8 mouse cellular contexts compared by ENCODE assay signal in the genomic region with DNA sequence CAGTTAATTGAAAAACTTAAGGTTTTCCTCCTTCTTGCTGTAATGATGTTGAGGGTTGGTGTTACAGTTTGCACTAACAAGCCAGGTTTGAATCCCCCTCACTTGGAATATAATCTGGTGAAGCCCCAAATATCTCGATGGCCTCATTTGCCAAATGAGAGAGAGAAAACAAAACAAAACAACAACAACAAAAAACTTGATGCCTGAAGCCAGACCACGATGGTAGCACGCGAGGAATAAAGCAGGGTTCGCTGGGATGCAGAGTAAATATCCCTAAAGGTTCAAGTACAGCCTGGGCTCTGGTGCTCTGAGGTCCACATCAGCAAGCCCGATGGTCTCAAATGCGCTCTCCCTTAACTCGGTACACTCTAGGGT. TPM values are rescaled to one million over a fixed set of nuclear protein-coding genes. Genes with fewer than 3 reads are reported as not detected.
DNase-seq lines count a peak whose midpoint lies in the region; ATAC-seq and TF ChIP-seq lines count a peak whose summit lies in the region.

No protein-coding gene starts in this region.

- ATAC-seq in heart, postnatal 0 days (ENCODE audit: insufficient read depth, low read depth): no peak
- ATAC-seq in hindbrain, embryonic 15.5 days (ENCODE audit: low FRiP score, low read depth): no peak
- ATAC-seq in midbrain, embryonic 15.5 days (replicated peaks): no peak

- H3K4me2 ChIP-seq in heart, postnatal 0 days (ENCODE audit: low read depth, low read length): peak overlapping the region; percentile 73
- peak overlapping the region; percentile 94 for H3K4me2 ChIP-seq in hindbrain, embryonic 15.5 days
- peak overlapping the region; percentile 95 for H3K4me2 ChIP-seq in midbrain, embryonic 15.5 days

- peak overlapping the region; percentile 55 for H3K4me3 ChIP-seq in heart, postnatal 0 days (ENCODE audit: low read depth, low read length)
- H3K4me3 ChIP-seq in bone marrow, adult 2 months (replicated peaks; ENCODE audit: control insufficient read depth, low read depth, low read length): peak overlapping the region; percentile 72
- H3K4me3 ChIP-seq in hindbrain, embryonic 15.5 days: peak overlapping the region; percentile 55
- H3K4me3 ChIP-seq in midbrain, embryonic 15.5 days: peak overlapping the region; percentile 53

- no peak for TF ChIP-seq CTCF in heart, postnatal 0 days (IDR thresholded peaks at IDR 0.05; ENCODE audit: low read depth)
- TF ChIP-seq CTCF in bone marrow, adult 2 months (IDR thresholded peaks at IDR 0.05; ENCODE audit: control insufficient read depth, insufficient read depth, low read length): no peak

- no peak for TF ChIP-seq EP300 in heart, postnatal 0 days (IDR thresholded peaks at IDR 0.05; ENCODE audit: low read depth)

- no peak for DNase-seq in heart, postnatal 0 days (ENCODE audit: low spot score)
- DNase-seq in heart, adult 11 months: no peak
- no peak for DNase-seq in cerebellum, adult 11-12 months
- DNase-seq in frontal cortex, postnatal 25 days (ENCODE audit: low spot score in 2 of 2): no peak
- DNase-seq in left cerebral cortex, postnatal 4 days: no peak

- no peaks in the 10 kb centered on the region for H3K27me3 ChIP-seq in heart, postnatal 0 days (ENCODE audit: control insufficient read depth, insufficient read depth, low read length)
- H3K27me3 ChIP-seq in hindbrain, embryonic 15.5 days: peaks cover 25% of the 10 kb centered on the region
- H3K27me3 ChIP-seq in midbrain, embryonic 15.5 days (replicated peaks): peaks cover 23% of the 10 kb centered on the region

- WGBS in heart, postnatal 0 days: 24% methylated on average over 8 of the region's 8 CpGs
- 30% methylated on average over 8 of the region's 8 CpGs for WGBS in bone marrow, adult 2 months
- WGBS in hindbrain, embryonic 15.5 days: 23% methylated on average over 8 of the region's 8 CpGs
- WGBS in midbrain, embryonic 15.5 days: 24% methylated on average over 8 of the region's 8 CpGs

- no peak overlapping the region for H3K27ac ChIP-seq in heart, postnatal 0 days (ENCODE audit: low read depth)
- no peak overlapping the region; the same call in 1 of the 2 replicates for H3K27ac ChIP-seq in bone marrow, adult 2 months (ENCODE audit: control insufficient read depth, insufficient read depth, low read depth, low read length, poor library complexity)
- no peak overlapping the region for H3K27ac ChIP-seq in hindbrain, embryonic 15.5 days (replicated peaks)
- no peak overlapping the region for H3K27ac ChIP-seq in midbrain, embryonic 15.5 days

- no peaks in the 10 kb centered on the region for H3K9me3 ChIP-seq in heart, postnatal 0 days (replicated peaks; ENCODE audit: control insufficient read depth, low read length)
- no peaks in the 10 kb centered on the region for H3K9me3 ChIP-seq in hindbrain, embryonic 15.5 days
- no peaks in the 10 kb centered on the region for H3K9me3 ChIP-seq in midbrain, embryonic 15.5 days

- intact Hi-C loops in left cerebral cortex, postnatal 4 days (cut with DNase I): no loop called here

- no peaks in the 10 kb centered on the region for H3K4me1 ChIP-seq in heart, postnatal 0 days (ENCODE audit: control insufficient read depth, insufficient read depth)
- H3K4me1 ChIP-seq in bone marrow, adult 2 months (ENCODE audit: control insufficient read depth, insufficient read depth, low read length): peaks cover 2% of the 10 kb centered on the region
- peaks cover 10% of the 10 kb centered on the region for H3K4me1 ChIP-seq in hindbrain, embryonic 15.5 days (replicated peaks)
- peaks cover 10% of the 10 kb centered on the region for H3K4me1 ChIP-seq in midbrain, embryonic 15.5 days

- TF ChIP-seq POLR2A in bone marrow, adult 2 months (IDR thresholded peaks at IDR 0.05; ENCODE audit: borderline replicate concordance, control insufficient read depth, low read depth, low read length): no peak

- no peaks in the 10 kb centered on the region for H3K36me3 ChIP-seq in heart, postnatal 0 days (replicated peaks; ENCODE audit: control insufficient read depth, insufficient read depth, low read length)
- H3K36me3 ChIP-seq in hindbrain, embryonic 15.5 days: no peaks in the 10 kb centered on the region
- H3K36me3 ChIP-seq in midbrain, embryonic 15.5 days (replicated peaks): no peaks in the 10 kb centered on the region

- H3K9ac ChIP-seq in heart, postnatal 0 days (replicated peaks; ENCODE audit: low read depth, low read length): peak overlapping the region; percentile 52
- H3K9ac ChIP-seq in hindbrain, embryonic 15.5 days: peak overlapping the region; percentile 43
- H3K9ac ChIP-seq in midbrain, embryonic 15.5 days: peak overlapping the region; percentile 42

RNA-seq across cellular contexts. Expression of a gene that starts 0.5 kb away (rescaled TPM):
- total RNA-seq in heart, postnatal 0 days (2014; rRNA removed; ENCODE audit: low replicate concordance): 5.3 and 9.0 TPM in 2 replicates
- polyA plus RNA-seq in heart, postnatal 0 days (2015; fragmentation: Nextera tagmentation; extraction: Ambion mirVana): 1.5 and 2.0 TPM in 2 replicates
- polyA plus RNA-seq in bone marrow, adult 2 months (2011; ENCODE audit: insufficient read depth, insufficient read length, low replicate concordance, missing spikeins): 1.4 and 4.3 TPM in 2 replicates
- polyA plus RNA-seq in hindbrain, embryonic 15.5 days (2015; fragmentation: Nextera tagmentation; extraction: Ambion mirVana): 1.2 TPM in 2 replicates
- 0.81 and 1.1 TPM in 2 replicates for polyA plus RNA-seq in midbrain, embryonic 15.5 days (2015; fragmentation: Nextera tagmentation; extraction: Ambion mirVana)
- 1 to 10 TPM; 2.2 to 2.8 TPM for total RNA-seq in left cerebral cortex, postnatal 4 days (2021)
